Comparison of ENCODE assay signal across 8 mouse cellular contexts in genomic region chr11:16514221-16514620, GRCm38 (mm10). TPM values are rescaled to one million over a fixed set of nuclear protein-coding genes. Genes with fewer than 3 reads are reported as not detected.
A peak's percentile ranks its signal among the peaks of the same experiment; 100 is the strongest.
DNase-seq lines count a peak whose midpoint lies in the region; ATAC-seq and TF ChIP-seq lines count a peak whose summit lies in the region.
"Not testable (repeated sequence)": the region's sequence is repeated elsewhere in the genome, so short reads cannot be mapped to it uniquely, and the experiment has no call there.

No protein-coding gene starts in this region.

- H3K27me3 ChIP-seq in E14TG2a.4 (ENCODE audit: insufficient read depth, low read length); heart, embryonic 12.5 days (replicated peaks); kidney, embryonic 15.5 days; liver, embryonic 11.5 days (replicated peaks; ENCODE audit: control insufficient read depth, insufficient read depth, low read length); liver, embryonic 14.5 days (ENCODE audit: control insufficient read depth, insufficient read depth, low read length); lung, embryonic 14.5 days (ENCODE audit: insufficient read depth, low read length): not testable (repeated sequence)

- peak; percentile 67 for DNase-seq in gastrocnemius, adult 2 months
- DNase-seq in liver, embryonic 11.5 days (ENCODE audit: low spot score); liver, embryonic 14.5 days (ENCODE audit: low read depth in 3 of 3, low spot score in 3 of 3); lung, embryonic 14.5 days: not testable (repeated sequence)

- ATAC-seq in erythroblast, adult 5-6 weeks (replicated peaks; ENCODE audit: low FRiP score, poor library complexity, severe bottlenecking), result peak; percentile 69
- ATAC-seq in heart, embryonic 12.5 days (ENCODE audit: insufficient number of reproducible peaks, low FRiP score), result peak; percentile 77
- ATAC-seq in kidney, embryonic 15.5 days (replicated peaks; ENCODE audit: low FRiP score), result peak; percentile 64
- ATAC-seq in liver, embryonic 11.5 days (replicated peaks; ENCODE audit: low FRiP score), result peak; percentile 81
- peak; percentile 59 for ATAC-seq in liver, embryonic 14.5 days (ENCODE audit: insufficient read depth)
- peak; percentile 35; the same call in 1 of the 2 replicates for ATAC-seq in lung, embryonic 14.5 days (ENCODE audit: insufficient read depth)

- WGBS in heart, embryonic 12.5 days, result 39% methylated on average over 23 of the region's 23 CpGs
- 59% methylated on average over 23 of the region's 23 CpGs for WGBS in kidney, embryonic 15.5 days
- 49% methylated on average over 23 of the region's 23 CpGs for WGBS in liver, embryonic 11.5 days
- WGBS in liver, embryonic 14.5 days (ENCODE audit: insufficient replicate concordance), result 49% methylated on average over 23 of the region's 23 CpGs
- WGBS in lung, embryonic 14.5 days, result 42% methylated on average over 23 of the region's 23 CpGs

- not testable (repeated sequence) for H3K9ac ChIP-seq in heart, embryonic 12.5 days; kidney, embryonic 15.5 days; liver, embryonic 11.5 days (ENCODE audit: low read depth, low read length); liver, embryonic 14.5 days (replicated peaks); lung, embryonic 14.5 days

- not testable (repeated sequence) for TF ChIP-seq CTCF in E14TG2a.4 (conservative IDR thresholded peaks at IDR 0.05; ENCODE audit: low read length); gastrocnemius, adult 2 months (IDR thresholded peaks at IDR 0.05); liver, embryonic 14.5 days (IDR thresholded peaks at IDR 0.05; ENCODE audit: low read depth); lung, embryonic 14.5 days (IDR thresholded peaks at IDR 0.05; ENCODE audit: low read depth)

- H3K4me1 ChIP-seq in E14TG2a.4 (replicated peaks; ENCODE audit: low read depth, low read length), result peaks cover 12% of the 10 kb centered on the region
- H3K4me1 ChIP-seq in heart, embryonic 12.5 days (replicated peaks); kidney, embryonic 15.5 days; liver, embryonic 11.5 days (replicated peaks; ENCODE audit: control insufficient read depth, insufficient read depth, low read length); liver, embryonic 14.5 days (replicated peaks; ENCODE audit: control insufficient read depth in 2 of 2, insufficient read depth in 2 of 2, low read length in 1 of 2); lung, embryonic 14.5 days (ENCODE audit: insufficient read depth): not testable (repeated sequence)

- not testable (repeated sequence) for H3K36me3 ChIP-seq in E14TG2a.4 (ENCODE audit: insufficient read depth, low read length); heart, embryonic 12.5 days; kidney, embryonic 15.5 days; liver, embryonic 11.5 days (ENCODE audit: control insufficient read depth, insufficient read depth, low read length); liver, embryonic 14.5 days (replicated peaks; ENCODE audit: control insufficient read depth, insufficient read depth, low read depth); lung, embryonic 14.5 days (ENCODE audit: insufficient read depth)

- H3K4me3 ChIP-seq in E14TG2a.4 (replicated peaks; ENCODE audit: low read length), result peak overlapping the region; percentile 35; the same call in 1 of the 2 replicates
- H3K4me3 ChIP-seq in gastrocnemius, adult 2 months; heart, embryonic 12.5 days; kidney, embryonic 15.5 days (replicated peaks); liver, embryonic 11.5 days (ENCODE audit: low read depth, low read length); liver, embryonic 14.5 days (ENCODE audit: insufficient read depth in 1 of 2, low read depth in 2 of 2, low read length in 2 of 2); lung, embryonic 14.5 days (ENCODE audit: low read depth, low read length): not testable (repeated sequence)

- H3K4me2 ChIP-seq in heart, embryonic 12.5 days, result peak overlapping the region; percentile 26; the same call in 1 of the 2 replicates
- H3K4me2 ChIP-seq in kidney, embryonic 15.5 days; liver, embryonic 11.5 days; liver, embryonic 14.5 days (ENCODE audit: low read depth); lung, embryonic 14.5 days: not testable (repeated sequence)

- not testable (repeated sequence) for TF ChIP-seq EP300 in liver, embryonic 14.5 days (IDR thresholded peaks at IDR 0.05; ENCODE audit: low read depth)

- not testable (repeated sequence) for H3K27ac ChIP-seq in gastrocnemius, adult 2 months; heart, embryonic 12.5 days (ENCODE audit: poor library complexity, severe bottlenecking); kidney, embryonic 15.5 days; liver, embryonic 11.5 days (ENCODE audit: low read depth, low read length); liver, embryonic 14.5 days; lung, embryonic 14.5 days (ENCODE audit: low read depth)

- intact Hi-C loops in gastrocnemius, adult 2 months (cut with DNase I), result not testable (repeated sequence)

- not testable (repeated sequence) for H3K9me3 ChIP-seq in E14TG2a.4 (ENCODE audit: low read length); heart, embryonic 12.5 days (replicated peaks); kidney, embryonic 15.5 days (replicated peaks); liver, embryonic 11.5 days (ENCODE audit: control insufficient read depth, low read length); liver, embryonic 14.5 days (ENCODE audit: control insufficient read depth, low read length); lung, embryonic 14.5 days (ENCODE audit: low read depth, low read length)

RNA-seq across cellular contexts. Expression of gene Sec61g, which starts 5.9 kb away (rescaled TPM):
- 88.2 and 149 TPM in 2 replicates for total RNA-seq in erythroblast, adult 5-6 weeks (2015; ENCODE audit: low replicate concordance)
- total RNA-seq in erythroblast, adult 5-6 weeks (2017; ENCODE audit: low replicate concordance), result 99.8 and 134 TPM in 2 replicates
- 1 to 10 TPM; 2.3 to 3.5 TPM for total RNA-seq in gastrocnemius, adult 2 months (2021)
- polyA plus RNA-seq in heart, embryonic 12.5 days (2016; fragmentation: Nextera tagmentation; extraction: Ambion mirVana), result 27.1 and 31.6 TPM in 2 replicates
- polyA plus RNA-seq in kidney, embryonic 15.5 days (2015; fragmentation: Nextera tagmentation; extraction: Ambion mirVana), result 39.8 and 40.3 TPM in 2 replicates
- 41.1 and 43.8 TPM in 2 replicates for polyA plus RNA-seq in liver, embryonic 11.5 days (2014; fragmentation: Nextera tagmentation; extraction: Ambion mirVana)
- polyA plus RNA-seq in liver, embryonic 14.5 days (2012; rRNA removed), result 26.2 and 45.7 TPM in 2 replicates
- polyA plus RNA-seq in liver, embryonic 14.5 days (2014; fragmentation: Nextera tagmentation; extraction: Ambion mirVana), result 33.0 and 33.7 TPM in 2 replicates
- 34.4 and 41.8 TPM in 2 replicates for polyA plus RNA-seq in lung, embryonic 14.5 days (2014; fragmentation: Nextera tagmentation; extraction: Ambion mirVana)
